Mouse (Mus musculus) stomach, postnatal 0 days (tissue): ENCODE measurements around the gene Mvp.

ENCODE experiments used
- CTCF ChIP-seq: IDR thresholded peaks from 2 replicates; pipeline ENCODE4 v1.5.1; 2016; ENCODE audit warnings: antibody characterized with exemption, low read depth, mild to moderate bottlenecking, moderate library complexity
- EP300 ChIP-seq: optimal IDR thresholded peaks from 2 replicates; pipeline ENCODE3; 2016; ENCODE audit warnings: antibody characterized with exemption

DNA sequence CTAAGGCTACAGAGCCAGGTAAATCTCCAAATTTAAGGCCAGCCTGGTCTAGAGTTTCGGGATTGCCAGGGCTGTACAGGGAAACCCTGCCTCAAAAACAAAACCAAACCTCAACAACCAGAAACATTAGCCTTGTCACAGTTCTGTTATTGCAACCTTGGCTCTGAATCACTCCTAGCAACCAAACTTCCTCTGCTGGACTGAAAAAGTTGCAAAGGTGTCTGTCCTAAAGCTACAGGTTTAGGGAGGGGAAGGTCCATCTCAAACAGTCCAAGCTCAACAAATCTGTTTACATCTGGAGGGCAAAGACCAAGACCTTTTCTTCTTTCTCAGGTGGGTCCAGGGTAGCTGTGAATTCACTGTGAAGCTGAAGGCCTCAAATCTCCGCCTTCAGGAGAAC lies 3.4 kb downstream of the Mvp start:
- no peak for TF ChIP-seq CTCF
- TF ChIP-seq EP300 = no peak
